Mouse (Mus musculus): ENCODE data around the gene H2-Ab1. TPM values are rescaled to one million over a fixed set of nuclear protein-coding genes. Genes with fewer than 3 reads are reported as not detected.

H2-Ab1 gene
- polyA plus RNA-seq, 1 experiment from 2014 or later, result 4.7 TPM

Other genes with a start within 250 kb of the H2-Ab1 start
- 12.3 and 17.3 TPM in 2 replicates for gene Ring1, start 233.0 kb upstream of the H2-Ab1 start, polyA plus RNA-seq (2016; fragmentation: Nextera tagmentation; extraction: Ambion mirVana)
- gene H2-Ke6, start 229.6 kb upstream of the H2-Ab1 start, polyA plus RNA-seq (2016; fragmentation: Nextera tagmentation; extraction: Ambion mirVana), result 65.5 and 73.0 TPM in 2 replicates
- gene Slc39a7, start 226.0 kb upstream of the H2-Ab1 start, polyA plus RNA-seq (2016; fragmentation: Nextera tagmentation; extraction: Ambion mirVana), result 188 and 197 TPM in 2 replicates
- 49.1 and 56.4 TPM in 2 replicates for gene Rxrb, start 225.9 kb upstream of the H2-Ab1 start, polyA plus RNA-seq (2016; fragmentation: Nextera tagmentation; extraction: Ambion mirVana)
- gene Col11a2, start 218.3 kb upstream of the H2-Ab1 start, polyA plus RNA-seq (2016; fragmentation: Nextera tagmentation; extraction: Ambion mirVana), result 0.99 and 1.7 TPM in 2 replicates
- 0.80 and 0.82 TPM in 2 replicates for gene H2-Oa, start 165.3 kb upstream of the H2-Ab1 start, polyA plus RNA-seq (2016; fragmentation: Nextera tagmentation; extraction: Ambion mirVana)
- 5.8 and 7.7 TPM in 2 replicates for gene H2-DMa, start 138.1 kb upstream of the H2-Ab1 start, polyA plus RNA-seq (2016; fragmentation: Nextera tagmentation; extraction: Ambion mirVana)
- gene Brd2, start 135.1 kb upstream of the H2-Ab1 start, polyA plus RNA-seq (2016; fragmentation: Nextera tagmentation; extraction: Ambion mirVana), result 131 and 135 TPM in 2 replicates
- gene H2-DMb2, start 114.4 kb upstream of the H2-Ab1 start, polyA plus RNA-seq (2016; fragmentation: Nextera tagmentation; extraction: Ambion mirVana), result 0.11 and 0.24 TPM in 2 replicates
- 0.30 and 0.98 TPM in 2 replicates for gene H2-DMb1, start 104.6 kb upstream of the H2-Ab1 start, polyA plus RNA-seq (2016; fragmentation: Nextera tagmentation; extraction: Ambion mirVana)
- gene Tap1, start 70.1 kb upstream of the H2-Ab1 start, polyA plus RNA-seq (2016; fragmentation: Nextera tagmentation; extraction: Ambion mirVana), result 1.7 TPM in 2 replicates
- gene Psmb9, start 69.9 kb upstream of the H2-Ab1 start, polyA plus RNA-seq (2016; fragmentation: Nextera tagmentation; extraction: Ambion mirVana), result 0.66 and 0.97 TPM in 2 replicates
- 1.2 and 1.8 TPM in 2 replicates for gene Psmb8, start 60.0 kb upstream of the H2-Ab1 start, polyA plus RNA-seq (2016; fragmentation: Nextera tagmentation; extraction: Ambion mirVana)
- 0.27 and 1.4 TPM in 2 replicates for gene Tap2, start 54.2 kb upstream of the H2-Ab1 start, polyA plus RNA-seq (2016; fragmentation: Nextera tagmentation; extraction: Ambion mirVana)
- gene H2-Ob, start 18.8 kb upstream of the H2-Ab1 start, polyA plus RNA-seq (2016; fragmentation: Nextera tagmentation; extraction: Ambion mirVana), result 0.24 TPM in 1 of 2 replicates, not detected in the other
- gene H2-Aa, start 30.1 kb downstream of the H2-Ab1 start, polyA plus RNA-seq (2016; fragmentation: Nextera tagmentation; extraction: Ambion mirVana), result not detected in 2 replicates
- 1.0 and 1.3 TPM in 2 replicates for gene H2-Eb1, start 48.2 kb downstream of the H2-Ab1 start, polyA plus RNA-seq (2016; fragmentation: Nextera tagmentation; extraction: Ambion mirVana)
- gene H2-Eb2, start 68.0 kb downstream of the H2-Ab1 start, polyA plus RNA-seq (2016; fragmentation: Nextera tagmentation; extraction: Ambion mirVana), result not detected in 2 replicates
- not detected in 2 replicates for gene Btnl2, start 97.1 kb downstream of the H2-Ab1 start, polyA plus RNA-seq (2016; fragmentation: Nextera tagmentation; extraction: Ambion mirVana)
- gene Btnl1, start 119.4 kb downstream of the H2-Ab1 start, polyA plus RNA-seq (2016; fragmentation: Nextera tagmentation; extraction: Ambion mirVana), result not detected in 2 replicates
- 1.4 and 2.0 TPM in 2 replicates for gene BC051142, start 141.1 kb downstream of the H2-Ab1 start, polyA plus RNA-seq (2016; fragmentation: Nextera tagmentation; extraction: Ambion mirVana)
- gene Btnl4, start 219.6 kb downstream of the H2-Ab1 start, polyA plus RNA-seq (2016; fragmentation: Nextera tagmentation; extraction: Ambion mirVana), result not detected in 2 replicates

Data from hindbrain, embryonic 10.5 days (tissue).